Mouse (Mus musculus) T-helper 17 cell (primary cell): Measurements from ENCODE around the gene Olfr1206.

Source experiments
- in situ Hi-C, 2 experiments: fragments of 300-600 bp; cut with MboI, MseI; formaldehyde crosslinking; loops; 1 replicate in 1 of 2; 2 replicates in 1 of 2; pipeline ENCODE4 v1.15.1; 2025; ENCODE audit warnings: high pct_unique_total_duplicates in 2 of 2

The Olfr1206 gene

DNA sequence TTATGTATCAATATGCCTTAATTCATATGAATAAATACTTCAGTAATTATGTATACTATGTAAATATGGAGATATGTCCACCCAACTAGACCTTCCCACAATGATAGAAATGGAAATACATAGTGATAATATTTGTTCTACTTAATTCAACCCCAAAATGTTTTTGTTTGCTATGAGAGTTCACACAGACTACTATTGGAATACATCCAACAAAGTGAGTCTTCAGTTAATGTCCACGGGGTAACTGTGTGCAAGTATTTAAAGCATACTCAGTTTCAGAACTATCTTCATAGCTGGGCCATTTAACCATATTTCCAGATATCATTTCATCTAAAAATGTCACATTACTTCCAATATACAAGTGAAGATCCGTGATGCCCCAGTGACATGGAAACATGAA lies at the start of gene Olfr1206:
Gene Olfr1206, plus strand, starts transcription at position 301 of the 400 bp plus-strand sequence.
- in situ Hi-C loops: no loop called here

DNA sequence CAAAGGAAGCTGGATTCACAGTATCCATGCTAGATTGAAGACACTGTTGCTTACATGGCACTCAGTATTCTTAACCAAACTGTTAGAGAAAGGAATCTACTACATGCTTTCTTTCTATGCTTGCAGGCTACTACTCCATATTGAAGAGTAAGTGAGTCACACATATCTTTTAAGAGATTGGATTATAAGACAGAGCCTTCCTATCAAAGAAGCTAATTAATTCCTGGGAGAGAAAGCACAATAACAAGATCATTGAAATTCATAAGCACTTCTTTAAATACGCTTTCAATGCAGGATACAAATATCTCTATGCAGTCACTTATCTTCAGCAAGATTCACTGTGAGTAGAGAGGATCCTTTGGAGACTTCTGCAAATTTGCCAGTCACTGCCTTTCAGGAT lies 48.8 kb upstream of the Olfr1206 start, which contains the start of gene Olfr1202:
Gene Olfr1202, plus strand, starts transcription at position 301 of the 400 bp plus-strand sequence.
- in situ Hi-C loops: no loop called here

- in situ Hi-C loops: no loop called here
Observed at GRCm38 (mm10) chr2:88829437-88829836, 33.6 kb upstream of the Olfr1206 start, which contains the start of gene Olfr1205. TSS of gene Olfr1205 (plus strand) at chr2:88829737.

- in situ Hi-C loops: no loop called here
Observed at GRCm38 (mm10) chr2:88838477-88838876, 24.6 kb upstream of the Olfr1206 start.

GRCm38 (mm10) chr2:88848992-88849391 lies 14.0 kb upstream of the Olfr1206 start, which contains the start of gene Olfr1204:
TSS of gene Olfr1204 (plus strand) at chr2:88849292.
- in situ Hi-C loops: no loop called here

DNA sequence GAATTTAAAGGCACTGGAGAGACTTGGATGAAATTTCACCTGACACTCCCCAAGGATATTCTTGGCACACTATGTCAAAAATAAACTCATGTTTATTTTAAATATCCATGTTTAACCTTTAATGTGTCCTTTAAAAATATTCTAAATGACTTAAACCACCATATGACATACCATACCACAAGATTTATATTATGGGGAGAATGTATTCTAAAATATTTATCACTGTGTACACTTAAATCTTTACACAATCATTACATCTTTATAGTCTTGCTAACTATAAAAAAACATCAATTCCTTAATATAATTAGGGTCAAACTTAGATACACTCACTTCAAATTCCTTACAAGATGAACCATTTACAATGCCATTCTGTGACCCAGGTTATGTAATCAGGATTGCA lies 39.2 kb downstream of the Olfr1206 start, which contains the start of gene Olfr1208:
Gene Olfr1208, minus strand, starts transcription at position 101 of the 400 bp plus-strand sequence.
- in situ Hi-C loops: no loop called here

DNA sequence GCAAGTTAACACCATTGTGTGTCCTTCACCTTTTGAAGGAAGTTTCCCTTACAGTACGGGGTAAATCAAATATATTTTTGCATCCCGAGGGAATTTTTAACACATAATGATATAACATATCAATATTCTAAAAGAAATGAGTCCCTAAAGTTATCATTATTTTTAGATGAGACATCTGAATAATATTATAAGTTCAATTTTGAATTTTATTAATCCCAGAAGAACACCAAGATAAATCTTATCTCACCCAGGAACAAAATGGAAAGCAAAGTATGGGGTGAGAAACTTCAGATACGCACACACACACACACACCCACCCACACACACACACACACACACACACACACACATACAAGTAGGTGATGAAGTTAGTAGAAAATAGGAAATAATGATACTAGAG lies 52.0 kb downstream of the Olfr1206 start, which contains the start of gene Olfr1209:
Gene Olfr1209, minus strand, starts transcription at position 101 of the 400 bp plus-strand sequence.
- in situ Hi-C loops: no loop called here
